Mouse (Mus musculus) CD4-positive helper T cell, adult 2 months (primary cell): ENCODE measurements around the gene Wtip.
"Not testable (repeated sequence)": the region's sequence is repeated elsewhere in the genome, so short reads cannot be mapped to it uniquely, and the experiment has no call there.

Experiments
- DNase-seq: peaks from one replicate; pipeline ENCODE4 v3.0.0-alpha.2; 2012; ENCODE audit warnings: low read depth, missing footprints, low spot score

Gene Wtip

GRCm38 (mm10) chr7:34120636-34121035 lies 12.4 kb downstream of the Wtip start:
- DNase-seq, result not testable (repeated sequence)

- DNase-seq, result no peak
Measured at GRCm38 (mm10) chr7:34116601-34117000, 16.5 kb downstream of the Wtip start.

- DNase-seq, result no peak
Measured at GRCm38 (mm10) chr7:34109190-34109589, 23.9 kb downstream of the Wtip start.

GRCm38 (mm10) chr7:34101276-34101675 lies 31.8 kb downstream of the Wtip start:
- DNase-seq, result no peak

GRCm38 (mm10) chr7:34100002-34100401 lies 33.1 kb downstream of the Wtip start:
- no peak for DNase-seq

GRCm38 (mm10) chr7:34094911-34095481 lies 38.1 kb downstream of the Wtip start, which contains the start of gene Scgb1b30:
Scgb1b30 (plus strand) TSS chr7:34095431.
- no peak for DNase-seq

- not testable (repeated sequence) for DNase-seq
Measured at GRCm38 (mm10) chr7:34068132-34068531, 64.9 kb downstream of the Wtip start.
